Mouse (Mus musculus): Measurements from ENCODE around the gene Anks6. TPM values are rescaled to one million over a fixed set of nuclear protein-coding genes. Genes with fewer than 3 reads are reported as not detected.
"Not testable (repeated sequence)": the region's sequence is repeated elsewhere in the genome, so short reads cannot be mapped to it uniquely, and the experiment has no call there.

The Anks6 gene
- total RNA-seq (2021), result 10 to 100 TPM; 19.4 to 21.3 TPM
- long read RNA-seq, experiment 1, partial matches to known transcripts, result 0 of 10 reads
- long read RNA-seq, experiment 1, other reads (novel, unspliced or antisense), result 9 of 10 reads
- long read RNA-seq, experiment 2, partial matches to known transcripts, result 1 of 8 reads
- long read RNA-seq, experiment 2, other reads (novel, unspliced or antisense), result 6 of 8 reads

GRCm38 (mm10) chr4:47056791-47057509 is at the start of gene Anks6:
Gene Anks6, minus strand, starts transcription at chr4:47057427.
- DNase-seq (ENCODE audit: low spot score in 2 of 2), result peak; percentile 76 to 82

GRCm38 (mm10) chr4:47103561-47103960 is 46.3 kb upstream of the Anks6 start:
- no peak for DNase-seq (ENCODE audit: low spot score in 2 of 2)

- no peak for DNase-seq (ENCODE audit: low spot score in 2 of 2)
Observed at GRCm38 (mm10) chr4:47093647-47094046, 36.4 kb upstream of the Anks6 start.

GRCm38 (mm10) chr4:47093161-47093560 is 35.9 kb upstream of the Anks6 start:
- no peak for DNase-seq (ENCODE audit: low spot score in 2 of 2)

GRCm38 (mm10) chr4:47092387-47093021 is 35.3 kb upstream of the Anks6 start:
- no peak for DNase-seq (ENCODE audit: low spot score in 2 of 2)

GRCm38 (mm10) chr4:47091493-47092386 is 34.5 kb upstream of the Anks6 start, which contains the start of gene Galnt12:
Gene Galnt12, plus strand, starts transcription at chr4:47091909.
- no peak for DNase-seq (ENCODE audit: low spot score in 2 of 2)

- DNase-seq (ENCODE audit: low spot score in 2 of 2), result no peak
Observed at GRCm38 (mm10) chr4:47088671-47089070, 31.4 kb upstream of the Anks6 start.

GRCm38 (mm10) chr4:47083824-47084223 is 26.6 kb upstream of the Anks6 start:
- DNase-seq (ENCODE audit: low spot score in 2 of 2), result no peak

- no peak for DNase-seq (ENCODE audit: low spot score in 2 of 2)
Observed at GRCm38 (mm10) chr4:47080647-47081010, 23.4 kb upstream of the Anks6 start.

GRCm38 (mm10) chr4:47079997-47080646 is 22.9 kb upstream of the Anks6 start:
- DNase-seq (ENCODE audit: low spot score in 2 of 2), result no peak

GRCm38 (mm10) chr4:47075054-47075453 is 17.8 kb upstream of the Anks6 start:
- no peak for DNase-seq (ENCODE audit: low spot score in 2 of 2)

GRCm38 (mm10) chr4:47060900-47061299 is 3.7 kb upstream of the Anks6 start:
- no peak for DNase-seq (ENCODE audit: low spot score in 2 of 2)

GRCm38 (mm10) chr4:47057510-47058325 is 491 bp upstream of the Anks6 start:
- no peak for DNase-seq (ENCODE audit: low spot score in 2 of 2)

GRCm38 (mm10) chr4:47055570-47056080 is 1.6 kb downstream of the Anks6 start:
- no peak for DNase-seq (ENCODE audit: low spot score in 2 of 2)

- DNase-seq (ENCODE audit: low spot score in 2 of 2), result not testable (repeated sequence)
Observed at GRCm38 (mm10) chr4:47055170-47055569, 2.1 kb downstream of the Anks6 start.

- no peak for DNase-seq (ENCODE audit: low spot score in 2 of 2)
Observed at GRCm38 (mm10) chr4:47051905-47052304, 5.3 kb downstream of the Anks6 start.

- DNase-seq (ENCODE audit: low spot score in 2 of 2), result no peak
Observed at GRCm38 (mm10) chr4:47050642-47051381, 6.4 kb downstream of the Anks6 start.

- peak; percentile 87 to 89 for DNase-seq (ENCODE audit: low spot score in 2 of 2)
Observed at GRCm38 (mm10) chr4:47050167-47050566, 7.1 kb downstream of the Anks6 start.

- no peak for DNase-seq (ENCODE audit: low spot score in 2 of 2)
Observed at GRCm38 (mm10) chr4:47049216-47049615, 8.0 kb downstream of the Anks6 start.

Data from layer of hippocampus, postnatal 14 days (tissue).